Mouse (Mus musculus) intestine, embryonic 14.5 days (tissue): ENCODE measurements around the gene Tars2. TPM values are rescaled to one million over a fixed set of nuclear protein-coding genes. Genes with fewer than 3 reads are reported as not detected.

Source experiments
- ATAC-seq: fragments of 200-750 bp; cut with Nextera tagmentation; replicated peaks from 2 replicates; pipeline ENCODE4 v1.8.0; 2017; ENCODE audit warnings: low read depth, moderate number of reproducible peaks, moderate TSS enrichment, moderate library complexity; ENCODE audit not compliant: low FRiP score, low TSS enrichment
- DNase-seq: peaks from one replicate; pipeline ENCODE4 v3.0.0-alpha.2; 2018; ENCODE audit warnings: low spot score
- H3K27ac ChIP-seq: fragments of 300-500 bp; sonication (generic); 2 replicates; pipeline ENCODE4 v1.5.1; 2014; ENCODE audit warnings: low read depth, mild to moderate bottlenecking, control low read depth
- H3K27me3 ChIP-seq: fragments of 300-500 bp; sonication (generic); replicated peaks from 2 replicates; pipeline ENCODE4 v1.6.1; 2014; ENCODE audit warnings: low read length, control low read depth; ENCODE audit not compliant: control insufficient read depth, insufficient read depth
- H3K36me3 ChIP-seq: fragments of 300-500 bp; sonication (generic); 2 replicates; pipeline ENCODE4 v1.6.1; 2014; ENCODE audit warnings: low read length, control low read depth; ENCODE audit not compliant: control insufficient read depth, insufficient read depth
- H3K4me1 ChIP-seq: fragments of 300-500 bp; sonication (generic); replicated peaks from 2 replicates; pipeline ENCODE4 v1.6.1; 2014; ENCODE audit warnings: low read length, control low read depth, mixed read lengths; ENCODE audit not compliant: control insufficient read depth, insufficient read depth
- H3K4me2 ChIP-seq: fragments of 300-500 bp; sonication (generic); 2 replicates; pipeline ENCODE4 v1.6.1; 2014; ENCODE audit warnings: low read length
- H3K4me3 ChIP-seq: fragments of 300-500 bp; sonication (generic); 2 replicates; pipeline ENCODE4 v1.5.1; 2014; ENCODE audit warnings: low read depth, low read length, control low read depth, mixed read lengths
- H3K9ac ChIP-seq: fragments of 300-500 bp; sonication (generic); 2 replicates; pipeline ENCODE4 v1.6.1; 2014; ENCODE audit warnings: mild to moderate bottlenecking, low read length
- H3K9me3 ChIP-seq: fragments of 300-500 bp; sonication (generic); 2 replicates; pipeline ENCODE4 v1.6.1; 2016; ENCODE audit warnings: low read length, control low read depth; ENCODE audit not compliant: control insufficient read depth
- WGBS: fragments of 180-500 bp; shearing (Covaris S2); extraction: QIAGEN DNeasy Blood & Tissue Kit; methylation state at CpG from one replicate; pipeline ENCODE4 v1.1.7; 2014; 5-methylcytosine and 5-hydroxymethylcytosine counted together
- polyA plus RNA-seq: library from polyadenylated mRNA; unstranded; fragments of >200 nt; fragmentation: Nextera tagmentation; extraction: Ambion mirVana; gene quantifications from 2 replicates; pipeline ENCODE4 v1.2.1, GENCODE M21; 2014

The Tars2 gene
- polyA plus RNA-seq, 1 experiment from 2014 or later, result 55.4 TPM

DNA sequence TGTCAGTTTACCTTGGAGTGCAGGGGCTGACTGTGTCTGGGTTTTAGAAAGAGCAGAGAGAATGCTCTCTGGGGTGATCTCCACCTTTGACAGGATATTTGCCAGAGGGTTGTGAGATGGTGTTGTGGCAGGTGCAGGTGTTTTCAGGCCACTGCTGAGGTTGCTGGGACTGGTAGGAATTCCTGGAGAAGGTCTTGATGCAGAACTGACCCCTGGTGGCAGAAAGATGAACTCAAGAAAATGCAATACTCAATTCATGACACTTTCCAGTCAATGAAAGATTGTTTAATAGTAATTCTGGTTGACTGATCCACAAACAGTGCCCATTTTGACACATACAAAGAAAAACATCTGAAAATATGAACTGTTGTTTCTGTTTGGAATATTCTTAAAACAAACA is 12.0 kb upstream of the Tars2 start:
- Histone ChIP-seq H3K4me2 (no peak overlapping the region), H3K4me3 (no peak overlapping the region), H3K27ac (no peak overlapping the region), H3K27me3 (no peaks in the 10 kb centered on the region), H3K9me3 (no peaks in the 10 kb centered on the region), H3K4me1 (no peaks in the 10 kb centered on the region), H3K9ac (no peak overlapping the region), H3K36me3 (peaks cover 87% of the 10 kb centered on the region)
- DNase-seq (no peak), ATAC-seq (no peak; the same call in 1 of the 2 replicates)

DNA sequence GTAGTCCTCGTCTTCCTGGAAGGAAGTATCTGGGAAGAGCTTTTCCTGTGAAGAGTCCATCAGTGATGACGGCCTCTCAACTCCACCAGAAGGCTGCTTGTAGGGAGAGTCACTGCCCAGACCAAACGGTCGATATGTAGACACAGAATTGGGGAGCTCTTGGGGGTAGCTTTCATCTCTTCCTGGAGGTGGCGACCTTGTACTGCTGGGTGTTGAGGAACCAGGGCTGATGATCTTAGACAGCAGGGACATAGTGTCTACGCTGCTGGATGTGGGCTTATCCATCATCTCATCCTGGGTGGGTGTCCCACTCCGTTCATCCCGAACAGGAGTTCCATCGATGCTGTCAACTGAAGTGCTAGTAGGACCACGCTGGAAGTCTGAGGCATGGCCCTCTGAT is 5.5 kb upstream of the Tars2 start:
- no peaks in the 10 kb centered on the region for H3K27me3 ChIP-seq
- no peak overlapping the region for H3K4me2 ChIP-seq
- peaks cover 77% of the 10 kb centered on the region for H3K36me3 ChIP-seq
- H3K9me3 ChIP-seq, result no peaks in the 10 kb centered on the region
- H3K4me1 ChIP-seq, result no peaks in the 10 kb centered on the region
- WGBS, result 90% methylated on average over 10 of the region's 10 CpGs
- no peak overlapping the region for H3K27ac ChIP-seq
- H3K9ac ChIP-seq, result no peak overlapping the region
- ATAC-seq (no peak), DNase-seq (no peak)
- no peak overlapping the region for H3K4me3 ChIP-seq

DNA sequence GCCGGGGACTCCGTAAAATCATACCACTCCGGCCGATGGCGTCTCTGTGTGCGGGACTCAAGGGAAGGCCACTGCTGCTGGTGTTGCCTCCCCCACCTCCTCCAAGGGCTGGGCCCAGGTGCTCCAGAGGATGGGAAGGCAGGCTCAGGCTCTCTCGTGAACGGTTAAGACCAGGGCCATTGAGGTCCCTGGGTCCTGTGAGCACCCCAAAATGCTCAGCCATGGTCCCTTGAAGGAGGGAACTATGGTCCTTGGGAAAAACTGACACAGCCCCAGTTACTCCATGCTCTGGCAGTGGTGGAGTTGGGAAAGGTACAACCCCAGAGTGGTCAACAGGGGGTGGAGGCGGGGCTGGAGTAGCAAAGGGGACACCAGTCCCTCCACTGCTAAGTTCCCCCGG is 3.8 kb upstream of the Tars2 start:
- peaks cover 60% of the 10 kb centered on the region for H3K36me3 ChIP-seq
- no peak for DNase-seq
- H3K4me3 ChIP-seq, result no peak overlapping the region
- no peak overlapping the region for H3K9ac ChIP-seq
- H3K9me3 ChIP-seq, result no peaks in the 10 kb centered on the region
- H3K27me3 ChIP-seq, result no peaks in the 10 kb centered on the region
- no peak overlapping the region for H3K4me2 ChIP-seq
- H3K4me1 ChIP-seq, result no peaks in the 10 kb centered on the region
- H3K27ac ChIP-seq, result no peak overlapping the region
- 87% methylated on average over 10 of the region's 10 CpGs for WGBS
- no peak for ATAC-seq

DNA sequence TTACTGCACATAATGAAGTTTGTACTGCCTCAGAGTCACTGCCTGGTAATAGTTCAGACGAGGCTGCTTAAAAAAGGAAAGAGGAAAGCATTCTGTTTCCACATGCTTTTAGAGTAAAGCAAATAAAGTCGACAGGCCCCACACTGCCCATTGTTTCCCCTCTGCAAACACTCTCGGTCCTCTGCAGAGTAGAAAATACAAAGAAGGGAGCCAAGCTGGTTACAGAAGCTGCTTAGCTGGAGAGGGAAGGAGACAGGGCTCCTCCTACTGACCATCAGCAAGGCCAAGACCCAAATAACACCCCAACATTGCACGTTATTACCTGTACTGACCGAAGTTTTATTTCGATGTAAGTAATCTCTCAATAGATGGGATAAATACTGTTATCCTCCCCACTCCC is 3.0 kb upstream of the Tars2 start:
- 59% methylated on average over 6 of the region's 6 CpGs for WGBS
- no peak for ATAC-seq
- H3K27me3 ChIP-seq, result no peaks in the 10 kb centered on the region
- no peak for DNase-seq
- H3K27ac ChIP-seq, result no peak overlapping the region
- no peak overlapping the region for H3K9ac ChIP-seq
- no peaks in the 10 kb centered on the region for H3K4me1 ChIP-seq
- no peak overlapping the region for H3K4me3 ChIP-seq
- no peaks in the 10 kb centered on the region for H3K9me3 ChIP-seq
- H3K4me2 ChIP-seq, result no peak overlapping the region
- H3K36me3 ChIP-seq, result peaks cover 52% of the 10 kb centered on the region

DNA sequence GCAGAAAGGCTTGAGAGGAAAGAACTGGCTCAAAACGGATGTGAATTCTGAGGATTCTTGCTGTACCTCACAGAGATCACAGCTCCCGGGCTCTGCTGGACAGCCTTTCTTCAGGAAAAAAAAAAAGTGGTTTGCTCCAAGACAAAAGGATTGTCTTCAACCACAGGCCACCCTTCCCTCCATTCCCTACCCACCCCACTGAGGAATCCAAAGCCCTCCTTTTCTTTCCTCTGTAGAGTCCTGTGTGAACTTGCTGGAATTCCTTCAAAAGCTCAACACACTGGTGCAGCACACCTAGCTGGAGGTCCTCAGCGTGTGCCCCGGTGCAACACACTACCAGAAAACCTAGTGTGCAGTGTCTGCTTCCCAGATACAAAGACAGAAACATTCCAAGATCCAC is 1.8 kb upstream of the Tars2 start:
- H3K4me2 ChIP-seq, result no peak overlapping the region
- H3K4me3 ChIP-seq, result no peak overlapping the region
- DNase-seq (no peak), ATAC-seq (no peak)
- H3K9me3 ChIP-seq, result no peaks in the 10 kb centered on the region
- H3K27me3 ChIP-seq, result no peaks in the 10 kb centered on the region
- 76% methylated on average over 4 of the region's 4 CpGs for WGBS
- no peak overlapping the region for H3K9ac ChIP-seq
- H3K36me3 ChIP-seq, result peaks cover 42% of the 10 kb centered on the region
- H3K27ac ChIP-seq, result no peak overlapping the region
- no peaks in the 10 kb centered on the region for H3K4me1 ChIP-seq

DNA sequence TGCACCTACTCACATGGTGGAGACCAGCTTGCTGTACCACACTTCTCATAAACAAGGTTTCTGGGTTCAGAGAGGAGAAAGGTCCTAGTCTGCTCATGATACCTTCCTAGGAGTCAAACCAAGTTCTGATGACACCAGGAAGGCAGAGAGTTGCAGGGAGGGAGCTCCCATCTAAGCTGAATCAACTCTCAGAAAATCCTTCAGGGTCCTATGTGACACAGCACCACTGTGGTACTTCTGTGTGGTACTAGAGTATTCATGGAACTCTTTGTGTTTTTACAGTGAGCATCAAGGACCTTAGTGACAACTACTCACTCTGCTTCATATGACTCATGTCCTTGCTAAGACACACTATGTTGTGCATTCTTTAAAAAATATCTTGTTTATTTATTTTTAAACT is 650 bp upstream of the Tars2 start:
- no peak overlapping the region for H3K9ac ChIP-seq
- H3K27ac ChIP-seq, result no peak overlapping the region
- H3K36me3 ChIP-seq, result peaks cover 33% of the 10 kb centered on the region
- DNase-seq (no peak), ATAC-seq (no peak)
- no peaks in the 10 kb centered on the region for H3K9me3 ChIP-seq
- no peak overlapping the region for H3K4me2 ChIP-seq
- no peak overlapping the region for H3K4me3 ChIP-seq
- no peaks in the 10 kb centered on the region for H3K4me1 ChIP-seq
- no peaks in the 10 kb centered on the region for H3K27me3 ChIP-seq

DNA sequence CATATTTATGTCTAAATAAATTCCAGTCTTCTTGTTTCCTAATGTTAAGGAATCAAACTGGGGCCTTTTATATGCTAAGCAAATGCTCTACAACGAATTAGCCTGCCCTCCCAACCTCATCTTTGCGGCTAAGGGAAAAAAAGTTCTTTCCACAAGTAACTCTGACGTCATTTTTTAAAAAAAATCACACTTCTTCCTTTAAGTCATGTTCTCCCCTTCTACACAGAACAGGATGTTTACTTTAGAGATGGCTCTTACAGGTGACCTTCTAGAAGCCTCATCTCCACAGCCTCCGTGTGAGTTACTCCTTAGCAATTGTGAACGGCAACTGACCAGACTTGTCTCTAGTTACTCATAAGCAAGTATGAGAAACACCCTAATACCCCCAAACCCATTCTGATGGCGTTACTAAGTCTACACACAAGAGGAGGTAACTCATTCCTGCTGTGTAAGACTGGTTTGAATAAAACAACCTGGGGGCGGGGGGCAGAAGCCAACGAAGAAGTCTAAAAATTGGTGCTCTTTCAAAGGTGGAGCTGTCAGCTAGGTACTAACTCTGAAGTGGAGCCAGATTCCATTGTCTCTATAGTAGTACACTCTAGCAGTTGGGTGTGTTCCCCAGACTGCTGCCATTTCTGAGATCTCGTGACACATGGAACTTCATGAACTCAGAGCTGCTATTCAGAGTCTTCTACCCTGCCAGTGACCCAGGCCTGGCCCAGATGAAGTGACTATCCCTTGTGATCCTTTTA is 1.4 kb downstream of the Tars2 start:
- H3K36me3 ChIP-seq, result peaks cover 12% of the 10 kb centered on the region
- no peak overlapping the region for H3K4me3 ChIP-seq
- ATAC-seq, result no peak
- peaks cover 3% of the 10 kb centered on the region; the same call in 1 of the 2 replicates for H3K4me1 ChIP-seq
- no peak for DNase-seq
- 34% methylated on average over 9 of the region's 9 CpGs for WGBS
- no peak overlapping the region for H3K9ac ChIP-seq
- H3K9me3 ChIP-seq, result no peaks in the 10 kb centered on the region
- H3K27me3 ChIP-seq, result no peaks in the 10 kb centered on the region
- no peak overlapping the region for H3K27ac ChIP-seq
- H3K4me2 ChIP-seq, result no peak overlapping the region

DNA sequence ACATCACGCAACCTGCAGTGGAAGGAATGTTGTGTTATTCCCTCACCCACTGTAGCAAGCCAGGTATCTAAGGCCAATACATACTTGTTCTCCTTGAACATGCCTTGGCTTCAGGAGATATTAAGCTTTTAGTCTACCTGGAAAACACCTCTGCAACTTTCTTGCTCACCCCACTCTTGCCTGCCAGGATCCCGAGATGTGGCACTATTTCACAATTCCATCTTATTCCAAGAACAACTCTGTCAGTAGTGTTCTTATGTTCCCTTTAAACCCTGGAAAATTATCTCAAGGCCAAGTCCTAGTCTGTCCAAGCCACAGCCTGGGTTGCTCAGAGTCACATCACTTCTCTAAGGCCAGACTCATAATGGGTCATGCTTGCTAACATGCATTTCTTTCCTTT is 3.2 kb downstream of the Tars2 start:
- no peaks in the 10 kb centered on the region for H3K9me3 ChIP-seq
- no peak overlapping the region for H3K4me3 ChIP-seq
- peaks cover 3% of the 10 kb centered on the region; the same call in 1 of the 2 replicates for H3K4me1 ChIP-seq
- H3K27ac ChIP-seq, result no peak overlapping the region
- H3K36me3 ChIP-seq, result peaks cover 9% of the 10 kb centered on the region; the same call in 1 of the 2 replicates
- no peak for DNase-seq
- WGBS, result 86% methylated on average over 2 of the region's 2 CpGs
- no peak for ATAC-seq
- no peak overlapping the region for H3K4me2 ChIP-seq
- H3K9ac ChIP-seq, result no peak overlapping the region
- no peaks in the 10 kb centered on the region for H3K27me3 ChIP-seq
